Mouse (Mus musculus) heart, embryonic 14.5 days (tissue): Measurements from ENCODE around the gene Cyyr1. TPM values are rescaled to one million over a fixed set of nuclear protein-coding genes. Genes with fewer than 3 reads are reported as not detected.

Source experiments
- ATAC-seq: fragments of 200-750 bp; cut with Nextera tagmentation; 2 replicates; pipeline ENCODE4 v1.8.0; 2017; ENCODE audit warnings: low read depth, moderate TSS enrichment; ENCODE audit not compliant: insufficient number of reproducible peaks, insufficient read depth, low FRiP score
- H3K27ac ChIP-seq, 2 experiments: fragments of 200-500 bp in 1 of 2; fragments of 300-500 bp in 1 of 2; sonication (generic) in 1 of 2; replicated peaks in 1 of 2; 2 replicates each; pipeline ENCODE4 v1.5.1; 2012 to 2014; ENCODE audit warnings: low read depth in 2 of 2, low read length in 2 of 2, control low read depth in 1 of 2, mild to moderate bottlenecking in 1 of 2, mixed read lengths in 1 of 2; ENCODE audit not compliant: control insufficient read depth in 1 of 2, insufficient read depth in 1 of 2
- H3K27me3 ChIP-seq: fragments of 300-500 bp; sonication (generic); 2 replicates; pipeline ENCODE4 v1.6.1; 2014; ENCODE audit warnings: mild to moderate bottlenecking, low read length, control low read depth; ENCODE audit not compliant: control insufficient read depth, insufficient read depth
- H3K36me3 ChIP-seq: fragments of 300-500 bp; sonication (generic); 2 replicates; pipeline ENCODE4 v1.6.1; 2014; ENCODE audit warnings: mild to moderate bottlenecking, control low read depth, low read length, mixed read lengths; ENCODE audit not compliant: control insufficient read depth, insufficient read depth
- H3K4me1 ChIP-seq, 2 experiments: fragments of 200-500 bp in 1 of 2; fragments of 300-500 bp in 1 of 2; sonication (generic) in 1 of 2; 2 replicates each; pipeline ENCODE4 v1.6.1; 2012 to 2014; ENCODE audit warnings: low read length in 2 of 2, control low read depth in 1 of 2, mixed read lengths in 1 of 2; ENCODE audit not compliant: control insufficient read depth in 2 of 2, insufficient read depth in 2 of 2
- H3K4me2 ChIP-seq: fragments of 300-500 bp; sonication (generic); 2 replicates; pipeline ENCODE4 v1.6.1; 2014; ENCODE audit warnings: mild to moderate bottlenecking, low read length
- H3K4me3 ChIP-seq, 2 experiments: fragments of 200-500 bp in 1 of 2; fragments of 300-500 bp in 1 of 2; sonication (generic) in 1 of 2; 2 replicates each; pipeline ENCODE4 v1.5.1; 2012 to 2014; ENCODE audit warnings: low read length in 2 of 2, mild to moderate bottlenecking in 2 of 2, control low read depth in 1 of 2, low read depth in 1 of 2, moderate library complexity in 1 of 2; ENCODE audit not compliant: control insufficient read depth in 1 of 2, insufficient read depth in 1 of 2
- H3K9ac ChIP-seq: fragments of 300-500 bp; sonication (generic); 2 replicates; pipeline ENCODE4 v1.6.1; 2014; ENCODE audit warnings: mild to moderate bottlenecking, low read length
- H3K9me3 ChIP-seq: fragments of 300-500 bp; sonication (generic); 2 replicates; pipeline ENCODE4 v1.6.1; 2016; ENCODE audit warnings: low read length, control low read depth; ENCODE audit not compliant: control insufficient read depth
- WGBS: fragments of 180-500 bp; shearing (Covaris S2); extraction: QIAGEN DNeasy Blood & Tissue Kit; methylation state at CpG from one replicate; pipeline ENCODE4 v1.1.7; 2014; 5-methylcytosine and 5-hydroxymethylcytosine counted together
- polyA plus RNA-seq: library from polyadenylated mRNA; unstranded; fragments of >200 nt; fragmentation: Nextera tagmentation; extraction: Ambion mirVana; gene quantifications from 2 replicates; pipeline ENCODE4 v1.2.1, GENCODE M21; 2014

The Cyyr1 gene
- polyA plus RNA-seq, 1 experiment from 2014 or later, result 5.6 TPM

DNA sequence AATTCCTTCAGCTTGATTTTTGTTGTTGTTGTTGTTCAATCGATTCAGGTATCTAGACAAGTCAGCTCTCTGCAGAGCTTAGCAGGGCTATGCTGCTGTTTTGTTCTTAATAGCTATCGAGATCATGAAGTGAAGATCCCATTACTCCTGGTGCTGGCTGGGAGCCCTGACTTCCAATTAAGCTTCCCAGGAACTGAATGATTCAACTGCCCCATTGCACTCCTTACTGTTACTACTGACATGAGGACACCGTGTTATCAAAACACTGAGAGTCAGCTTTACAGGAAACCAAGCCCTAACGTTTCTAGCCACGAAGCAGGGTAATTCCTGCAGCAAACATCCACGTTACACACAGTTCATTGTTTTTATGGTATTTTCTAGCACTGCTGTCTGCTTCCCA lies 6.7 kb downstream of the Cyyr1 start:
- ATAC-seq, result no peak
- Histone ChIP-seq H3K27ac (peak overlapping the region; percentile 27 to 31; a peak in 1 of 4 replicates), H3K36me3 (no peaks in the 10 kb centered on the region), H3K4me3 (no peak overlapping the region), H3K9me3 (no peaks in the 10 kb centered on the region), H3K4me1 (peaks cover 0 to 4% of the 10 kb centered on the region in 2 experiments; a peak in 1 of 4 replicates), H3K4me2 (peak overlapping the region; percentile 21; the same call in 1 of the 2 replicates), H3K9ac (no peak overlapping the region), H3K27me3 (no peaks in the 10 kb centered on the region)
- WGBS, result 55% methylated on average over 6 of the region's 6 CpGs

GRCm38 (mm10) chr16:85541676-85542273 lies 11.4 kb downstream of the Cyyr1 start:
- no peak overlapping the region for H3K4me3 ChIP-seq
- no peak overlapping the region for H3K4me2 ChIP-seq
- H3K9ac ChIP-seq, result no peak overlapping the region
- no peaks in the 10 kb centered on the region for H3K9me3 ChIP-seq
- no peak overlapping the region for H3K27ac ChIP-seq
- no peaks in the 10 kb centered on the region for H3K36me3 ChIP-seq
- 46% methylated on average over 4 of the region's 4 CpGs for WGBS
- no peaks in the 10 kb centered on the region for H3K27me3 ChIP-seq
- no peaks in the 10 kb centered on the region for H3K4me1 ChIP-seq
- no peak for ATAC-seq

GRCm38 (mm10) chr16:85541023-85541422 lies 12.2 kb downstream of the Cyyr1 start:
- H3K4me1 ChIP-seq, result no peaks in the 10 kb centered on the region
- H3K9me3 ChIP-seq, result no peaks in the 10 kb centered on the region
- no peaks in the 10 kb centered on the region for H3K27me3 ChIP-seq
- no peaks in the 10 kb centered on the region for H3K36me3 ChIP-seq
- WGBS, result 79% methylated on average over 6 of the region's 6 CpGs
- H3K27ac ChIP-seq, result no peak overlapping the region
- H3K9ac ChIP-seq, result no peak overlapping the region
- H3K4me2 ChIP-seq, result no peak overlapping the region
- H3K4me3 ChIP-seq, result no peak overlapping the region
- no peak for ATAC-seq

DNA sequence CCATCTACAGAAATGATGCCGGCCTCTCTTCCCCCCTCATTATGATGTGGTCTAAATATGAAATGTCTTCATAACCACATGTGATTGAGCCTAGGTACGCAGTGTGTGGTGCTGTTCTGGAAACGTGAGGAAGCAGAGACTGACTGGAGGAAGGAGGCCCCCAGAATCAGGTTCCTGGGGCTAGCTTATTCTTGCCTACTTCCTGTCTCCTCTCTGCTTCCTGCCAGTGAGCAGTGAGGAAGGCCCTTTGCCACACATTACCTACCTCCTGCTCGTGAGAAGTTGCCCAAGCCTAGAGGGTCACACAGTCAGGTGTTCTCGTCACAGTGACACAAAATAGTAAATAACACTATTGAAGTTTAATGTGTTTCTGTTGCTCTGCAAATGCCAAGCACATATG lies 14.8 kb downstream of the Cyyr1 start:
- ATAC-seq, result no peak
- WGBS, result 68% methylated on average over 5 of the region's 5 CpGs
- Histone ChIP-seq H3K4me1 (no peaks in the 10 kb centered on the region), H3K27me3 (no peaks in the 10 kb centered on the region), H3K4me2 (no peak overlapping the region), H3K4me3 (no peak overlapping the region), H3K9ac (no peak overlapping the region), H3K36me3 (no peaks in the 10 kb centered on the region), H3K27ac (no peak overlapping the region), H3K9me3 (no peaks in the 10 kb centered on the region)

- H3K9me3 ChIP-seq, result no peaks in the 10 kb centered on the region
- 86% methylated on average over 8 of the region's 8 CpGs for WGBS
These were observed 17.1 kb downstream of the Cyyr1 start for GRCm38 (mm10) chr16:85536075-85536474.

DNA sequence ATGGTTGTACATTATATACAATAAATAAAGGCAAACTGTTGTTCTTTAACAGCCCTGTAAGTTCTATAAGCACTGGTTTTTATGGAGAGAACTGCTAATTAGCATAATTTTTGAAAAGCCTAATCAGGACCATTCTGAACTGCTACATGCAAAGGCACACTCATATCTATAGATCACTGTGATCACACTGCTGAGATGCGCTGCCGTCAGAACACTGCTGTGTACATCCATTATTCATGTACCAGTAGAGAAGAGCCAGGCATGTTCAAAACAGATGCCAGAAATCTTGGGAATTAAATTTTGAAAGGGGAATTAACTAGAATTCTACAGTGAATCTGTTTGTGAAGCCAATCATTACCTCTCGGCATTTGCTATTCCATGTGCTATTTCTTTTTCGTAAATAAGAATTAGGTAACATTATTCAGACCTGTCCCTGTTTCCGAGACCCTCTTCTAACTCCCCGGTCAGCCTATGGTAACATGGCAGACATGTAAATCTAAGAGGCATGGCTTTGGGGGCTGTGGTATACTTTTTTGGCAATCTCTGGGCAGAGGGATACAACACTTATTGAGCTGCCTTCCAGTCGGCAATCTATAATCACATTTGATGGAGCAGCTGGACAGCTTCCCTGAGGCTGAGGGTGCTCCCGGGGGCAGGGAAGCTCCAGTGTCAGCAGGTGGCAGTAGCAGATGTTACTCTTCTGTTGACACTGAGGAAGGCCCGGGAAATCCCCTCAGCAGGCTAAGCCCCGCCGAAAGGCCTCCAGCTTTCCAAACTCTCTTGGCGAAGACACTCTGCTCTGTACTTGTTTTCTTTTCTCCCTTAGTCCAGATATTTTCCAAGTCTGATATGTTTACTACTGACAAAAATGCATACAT lies 25.2 kb downstream of the Cyyr1 start:
- H3K9ac ChIP-seq, result no peak overlapping the region
- H3K4me2 ChIP-seq, result no peak overlapping the region
- H3K36me3 ChIP-seq, result no peaks in the 10 kb centered on the region
- no peaks in the 10 kb centered on the region for H3K27me3 ChIP-seq
- H3K9me3 ChIP-seq, result no peaks in the 10 kb centered on the region
- no peak overlapping the region for H3K4me3 ChIP-seq
- 46% methylated on average over 12 of the region's 12 CpGs for WGBS
- H3K27ac ChIP-seq, result no peak overlapping the region
- no peaks in the 10 kb centered on the region for H3K4me1 ChIP-seq
- ATAC-seq, result no peak; the same call in 1 of the 2 replicates

More at GRCm38 (mm10) chr16:85536075-85536474, 17.1 kb downstream of the Cyyr1 start:
- Histone ChIP-seq H3K27me3 (no peaks in the 10 kb centered on the region), H3K9ac (no peak overlapping the region), H3K4me1 (no peaks in the 10 kb centered on the region), H3K36me3 (no peaks in the 10 kb centered on the region), H3K4me2 (no peak overlapping the region), H3K4me3 (no peak overlapping the region), H3K27ac (no peak overlapping the region)
- ATAC-seq, result no peak

DNA sequence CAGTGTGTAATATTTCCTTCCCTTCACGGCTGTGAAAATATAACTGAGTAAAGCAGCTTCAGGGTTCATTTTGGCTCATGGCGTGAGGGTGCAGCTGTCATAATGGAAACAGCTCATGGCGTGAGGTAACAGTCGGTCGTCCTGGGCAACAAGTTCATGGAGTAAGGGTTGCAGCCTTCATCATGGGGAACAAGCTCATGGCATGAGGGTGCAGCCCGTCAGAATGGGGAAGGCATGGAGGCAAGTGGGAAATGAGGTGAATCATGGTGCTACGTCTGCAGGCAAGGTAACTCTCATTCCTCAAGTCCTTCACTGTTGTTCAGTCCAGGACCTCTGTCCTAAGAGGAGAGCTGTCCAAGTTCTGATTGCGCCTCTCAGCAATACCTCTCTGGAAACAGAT lies 28.6 kb downstream of the Cyyr1 start:
- 78% methylated on average over 8 of the region's 8 CpGs for WGBS
- no peak for ATAC-seq
- H3K27ac ChIP-seq, result no peak overlapping the region

More for the DNA sequence above, 28.6 kb downstream of the Cyyr1 start:
- Histone ChIP-seq H3K9ac (no peak overlapping the region), H3K4me2 (no peak overlapping the region), H3K4me3 (no peak overlapping the region), H3K4me1 (no peaks in the 10 kb centered on the region), H3K27me3 (no peaks in the 10 kb centered on the region), H3K9me3 (no peaks in the 10 kb centered on the region), H3K36me3 (no peaks in the 10 kb centered on the region)
